Mouse (Mus musculus) midbrain, embryonic 12.5 days (tissue): Measurements from ENCODE around the gene Hbq1a. TPM values are rescaled to one million over a fixed set of nuclear protein-coding genes. Genes with fewer than 3 reads are reported as not detected.
A peak's percentile ranks its signal among the peaks of the same experiment; 100 is the strongest.

Experiments
- ATAC-seq: fragments of 200-750 bp; cut with Nextera tagmentation; 2 replicates; pipeline ENCODE4 v1.8.0; 2017; ENCODE audit warnings: low read depth, moderate TSS enrichment, moderate library complexity; ENCODE audit not compliant: low FRiP score
- H3K27ac ChIP-seq: fragments of 300-500 bp; sonication (generic); replicated peaks from 2 replicates; pipeline ENCODE4 v1.5.1; 2016; ENCODE audit warnings: mild to moderate bottlenecking
- H3K27me3 ChIP-seq: fragments of 300-500 bp; sonication (generic); 2 replicates; pipeline ENCODE4 v1.6.1; 2016; ENCODE audit warnings: mild to moderate bottlenecking
- H3K36me3 ChIP-seq: fragments of 300-500 bp; sonication (generic); 2 replicates; pipeline ENCODE4 v1.6.1; 2016
- H3K4me1 ChIP-seq: fragments of 300-500 bp; sonication (generic); 2 replicates; pipeline ENCODE4 v1.6.1; 2016
- H3K4me2 ChIP-seq: fragments of 300-500 bp; sonication (generic); replicated peaks from 2 replicates; pipeline ENCODE4 v1.6.1; 2016; ENCODE audit warnings: mild to moderate bottlenecking, moderate library complexity
- H3K4me3 ChIP-seq: fragments of 300-500 bp; sonication (generic); 2 replicates; pipeline ENCODE4 v1.5.1; 2016; ENCODE audit warnings: mild to moderate bottlenecking
- H3K9ac ChIP-seq: fragments of 300-500 bp; sonication (generic); replicated peaks from 2 replicates; pipeline ENCODE4 v1.6.1; 2016; ENCODE audit warnings: mild to moderate bottlenecking, moderate library complexity
- H3K9me3 ChIP-seq: fragments of 300-500 bp; sonication (generic); 2 replicates; pipeline ENCODE4 v1.6.1; 2016; ENCODE audit warnings: mild to moderate bottlenecking
- WGBS: fragments of 180-500 bp; shearing (Covaris S2); methylation state at CpG from one replicate; pipeline ENCODE4 v1.1.7; 2016; 5-methylcytosine and 5-hydroxymethylcytosine counted together
- polyA plus RNA-seq: library from polyadenylated mRNA; unstranded; fragments of >200 nt; fragmentation: Nextera tagmentation; extraction: Ambion mirVana; gene quantifications from 2 replicates; pipeline ENCODE4 v1.2.1, GENCODE M21; 2016

Gene Hbq1a
- polyA plus RNA-seq, 1 experiment from 2014 or later = 0.75 TPM

DNA sequence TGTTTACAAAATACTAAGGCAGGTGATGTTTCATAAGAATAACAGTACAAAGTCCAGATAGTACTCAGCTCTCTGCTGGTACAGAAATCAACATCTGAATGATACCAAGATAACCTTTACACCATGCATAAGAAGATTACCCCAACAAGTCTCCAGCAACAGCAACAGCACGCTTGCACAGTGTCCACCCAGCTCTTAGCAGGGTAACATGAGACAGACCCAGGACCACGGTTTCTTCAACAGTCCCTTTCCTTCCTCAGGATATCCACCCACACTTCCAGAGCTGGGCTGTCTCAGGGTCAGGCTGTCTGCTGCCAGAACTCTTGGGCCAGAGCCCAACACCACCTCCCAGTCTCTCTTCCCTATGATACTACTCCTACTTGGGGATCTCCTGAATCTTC is 39.3 kb downstream of the Hbq1a start:
- Histone ChIP-seq H3K36me3 (no peaks in the 10 kb centered on the region), H3K4me3 (no peak overlapping the region), H3K4me1 (no peaks in the 10 kb centered on the region), H3K4me2 (no peak overlapping the region), H3K27ac (no peak overlapping the region), H3K27me3 (no peaks in the 10 kb centered on the region), H3K9me3 (no peaks in the 10 kb centered on the region), H3K9ac (no peak overlapping the region)
- no peak for ATAC-seq
- WGBS = 82% methylated on average over 2 of the region's 2 CpGs

- H3K36me3 ChIP-seq = no peaks in the 10 kb centered on the region
- peak; percentile 54 for ATAC-seq
- H3K27ac ChIP-seq = no peak overlapping the region
- WGBS = 46% methylated on average over 17 of the region's 17 CpGs
- no peaks in the 10 kb centered on the region for H3K4me1 ChIP-seq
- no peak overlapping the region for H3K9ac ChIP-seq
- H3K9me3 ChIP-seq = no peaks in the 10 kb centered on the region
- H3K27me3 ChIP-seq = no peaks in the 10 kb centered on the region
- no peak overlapping the region for H3K4me2 ChIP-seq
- H3K4me3 ChIP-seq = no peak overlapping the region
Observed at GRCm38 (mm10) chr11:32340476-32341473, 40.9 kb downstream of the Hbq1a start.

- H3K4me1 ChIP-seq = peaks cover 7% of the 10 kb centered on the region
- no peaks in the 10 kb centered on the region for H3K36me3 ChIP-seq
- 7% methylated on average over 2 of the region's 2 CpGs for WGBS
- H3K27ac ChIP-seq = no peak overlapping the region
- no peaks in the 10 kb centered on the region for H3K27me3 ChIP-seq
- H3K4me2 ChIP-seq = no peak overlapping the region
- ATAC-seq = no peak
- H3K4me3 ChIP-seq = no peak overlapping the region
- H3K9ac ChIP-seq = no peak overlapping the region
- no peaks in the 10 kb centered on the region for H3K9me3 ChIP-seq
Observed at GRCm38 (mm10) chr11:32342770-32343191, 42.9 kb downstream of the Hbq1a start.

DNA sequence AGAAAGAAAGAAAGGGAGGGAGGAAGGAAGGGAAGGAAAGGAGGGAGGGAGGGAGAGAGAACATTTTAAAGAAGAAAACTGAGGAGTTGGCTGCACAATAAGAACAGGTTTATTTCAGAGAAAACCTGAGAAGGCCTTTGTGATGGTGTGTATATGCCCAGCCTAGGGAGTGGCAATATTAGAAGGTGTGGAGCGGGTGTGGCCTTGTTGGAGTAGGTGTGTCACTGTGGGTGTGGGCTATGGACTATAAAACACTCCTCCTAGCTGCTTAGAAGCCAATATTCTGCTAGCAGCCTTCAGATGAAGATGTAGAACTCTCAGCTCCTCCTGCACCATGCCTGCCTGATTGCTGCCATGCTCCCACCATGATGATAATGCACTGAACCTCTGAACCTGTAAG is 43.5 kb downstream of the Hbq1a start:
- no peaks in the 10 kb centered on the region for H3K27me3 ChIP-seq
- H3K36me3 ChIP-seq = no peaks in the 10 kb centered on the region
- no peak overlapping the region for H3K9ac ChIP-seq
- WGBS = 96% methylated on average over 1 of the region's 1 CpGs
- H3K4me1 ChIP-seq = peaks cover 7% of the 10 kb centered on the region
- no peak overlapping the region for H3K4me2 ChIP-seq
- H3K27ac ChIP-seq = no peak overlapping the region
- ATAC-seq = no peak
- no peaks in the 10 kb centered on the region for H3K9me3 ChIP-seq
- no peak overlapping the region for H3K4me3 ChIP-seq

- H3K9me3 ChIP-seq = no peaks in the 10 kb centered on the region
- peaks cover 27% of the 10 kb centered on the region for H3K4me1 ChIP-seq
- 0 out of 2 replicates have a peak, but pooled peaks cover under 1% of the 10 kb centered on the region for H3K36me3 ChIP-seq
- 73% methylated on average over 6 of the region's 6 CpGs for WGBS
- no peaks in the 10 kb centered on the region for H3K27me3 ChIP-seq
- no peak overlapping the region for H3K27ac ChIP-seq
- no peak overlapping the region for H3K9ac ChIP-seq
- no peak for ATAC-seq
- H3K4me3 ChIP-seq = no peak overlapping the region
- H3K4me2 ChIP-seq = no peak overlapping the region
Observed at GRCm38 (mm10) chr11:32345504-32346297, 45.8 kb downstream of the Hbq1a start.

DNA sequence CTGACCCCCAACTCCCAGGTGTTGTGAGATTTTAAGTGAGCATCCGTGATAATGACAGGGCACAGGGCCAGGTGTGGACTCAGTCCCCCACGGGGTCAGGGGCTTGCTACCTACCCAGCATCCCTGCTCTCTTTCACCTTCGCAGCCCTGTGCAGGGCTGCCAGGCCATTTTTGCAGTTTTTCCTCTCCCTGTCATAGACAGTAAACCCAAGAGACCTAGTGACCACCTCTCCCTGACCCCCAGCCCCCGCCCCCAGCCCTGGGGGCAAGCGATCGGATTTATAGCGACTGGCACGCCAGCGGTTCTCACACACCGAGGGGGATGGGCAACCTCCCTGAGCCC is 47.4 kb downstream of the Hbq1a start:
- Histone ChIP-seq H3K4me3 (peak overlapping the region; percentile 88), H3K36me3 (peaks cover 11% of the 10 kb centered on the region), H3K4me1 (peaks cover 27% of the 10 kb centered on the region), H3K4me2 (peak overlapping the region; percentile 78), H3K27ac (peak overlapping the region; percentile 83), H3K27me3 (no peaks in the 10 kb centered on the region), H3K9me3 (no peaks in the 10 kb centered on the region), H3K9ac (peak overlapping the region; percentile 94)
- 2% methylated on average over 10 of the region's 10 CpGs for WGBS
- ATAC-seq = peak; percentile 57; the same call in 1 of the 2 replicates

- peak within 1 kb of the TSS; percentile 78 for H3K4me2 ChIP-seq
- H3K4me1 ChIP-seq = peaks cover 27% of the 10 kb centered on the region
- H3K9ac ChIP-seq = peak within 1 kb of the TSS; percentile 94
- H3K9me3 ChIP-seq = no peaks in the 10 kb centered on the region
- peak within 1 kb of the TSS; percentile 83 for H3K27ac ChIP-seq
- peak within 1 kb of the TSS; percentile 88 for H3K4me3 ChIP-seq
- no peaks in the 10 kb centered on the region for H3K27me3 ChIP-seq
- peak; percentile 85 for ATAC-seq
- WGBS = under 1% methylated on average over 64 of the region's 86 CpGs
- H3K36me3 ChIP-seq = peaks cover 11% of the 10 kb centered on the region
Observed at GRCm38 (mm10) chr11:32347607-32348432, 48.0 kb downstream of the Hbq1a start, which contains the start of gene Sh3pxd2b. Gene Sh3pxd2b, plus strand, starts transcription at chr11:32347820.

DNA sequence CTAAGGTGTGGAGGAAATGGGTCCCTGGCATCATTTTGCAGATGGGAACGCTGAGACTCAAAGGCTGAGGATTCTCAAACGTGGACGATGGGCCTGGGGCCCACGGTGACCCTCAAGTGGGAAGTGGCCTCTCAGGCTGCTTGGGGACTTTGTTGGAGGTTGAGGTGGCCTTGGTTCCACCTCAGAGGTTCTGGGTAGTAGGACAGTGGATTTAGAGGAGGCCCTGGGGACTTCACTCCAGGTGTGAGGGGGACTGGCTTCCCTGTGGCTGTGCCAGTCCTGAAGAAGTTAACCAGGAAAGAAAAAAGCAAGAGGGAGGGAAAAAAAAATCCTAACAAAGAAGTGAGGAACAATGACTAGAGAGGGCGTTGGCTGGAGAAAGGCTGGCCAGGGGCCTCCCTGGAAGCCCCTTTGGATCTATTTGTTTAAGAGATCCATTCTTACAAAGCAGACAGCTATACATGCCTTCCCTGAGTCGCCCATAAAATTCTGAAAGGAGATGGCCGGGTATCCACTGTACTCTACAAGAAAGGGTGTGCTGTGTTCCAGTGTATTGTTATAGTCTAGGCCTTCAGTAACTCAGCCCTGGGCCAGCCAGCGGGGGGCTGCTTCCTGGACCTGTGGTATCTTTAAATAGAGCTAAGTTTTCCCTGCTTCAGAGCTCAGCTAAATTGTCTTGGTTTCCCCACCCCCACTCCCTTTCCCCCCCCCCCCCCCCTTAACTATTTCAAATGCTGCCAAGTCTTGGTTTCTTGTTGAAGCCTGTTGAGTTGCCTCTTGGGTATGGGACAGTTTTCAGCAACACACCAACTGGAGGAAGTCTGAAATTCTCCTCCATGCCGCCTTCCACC is 48.8 kb downstream of the Hbq1a start:
- 19% methylated on average over 9 of the region's 9 CpGs for WGBS
- no peaks in the 10 kb centered on the region for H3K27me3 ChIP-seq
- H3K4me1 ChIP-seq = peaks cover 27% of the 10 kb centered on the region
- H3K4me2 ChIP-seq = peak overlapping the region; percentile 78
- H3K9ac ChIP-seq = peak overlapping the region; percentile 94
- H3K9me3 ChIP-seq = no peaks in the 10 kb centered on the region
- H3K27ac ChIP-seq = peak overlapping the region; percentile 83
- ATAC-seq = no peak
- H3K36me3 ChIP-seq = peaks cover 17% of the 10 kb centered on the region
- peak overlapping the region; percentile 88 for H3K4me3 ChIP-seq

DNA sequence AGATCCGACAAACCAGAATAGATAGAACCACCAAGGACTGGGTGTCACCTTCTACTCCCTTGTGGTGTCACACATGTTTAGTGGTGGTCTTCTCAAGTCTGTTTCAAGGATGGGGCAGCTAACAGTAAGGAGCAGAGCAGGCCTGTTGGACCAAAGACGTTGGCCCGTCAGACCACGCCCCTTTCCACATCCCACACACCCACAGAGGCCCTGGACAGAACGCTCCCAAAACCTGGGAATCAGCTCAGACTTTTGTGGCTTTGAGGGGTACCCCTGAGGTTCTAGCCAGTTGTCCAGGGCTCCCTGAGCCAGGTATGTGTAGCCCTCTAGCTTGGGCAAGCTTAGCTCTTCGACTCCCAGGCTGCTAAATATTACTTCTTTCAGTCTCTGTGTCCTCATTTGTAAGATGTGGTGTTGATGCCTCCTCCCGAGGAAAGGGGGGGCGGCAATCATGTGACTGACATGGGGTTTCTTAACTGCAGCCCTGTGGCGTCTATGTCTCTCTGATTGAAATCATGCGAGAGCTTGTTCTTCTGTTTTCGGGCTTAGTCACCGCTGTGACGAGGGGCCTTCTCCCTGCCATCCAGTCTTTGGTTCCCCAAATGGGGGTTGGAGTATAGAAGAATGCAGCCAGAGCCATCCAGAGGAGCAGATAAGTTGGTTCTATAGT is 49.5 kb downstream of the Hbq1a start:
- peak overlapping the region; percentile 78 for H3K4me2 ChIP-seq
- H3K4me3 ChIP-seq = peak overlapping the region; percentile 88
- no peaks in the 10 kb centered on the region for H3K9me3 ChIP-seq
- no peak for ATAC-seq
- peak overlapping the region; percentile 94 for H3K9ac ChIP-seq
- H3K27me3 ChIP-seq = no peaks in the 10 kb centered on the region
- H3K27ac ChIP-seq = peak overlapping the region; percentile 40; the same call in 1 of the 2 replicates
- H3K36me3 ChIP-seq = peaks cover 22% of the 10 kb centered on the region
- peaks cover 27% of the 10 kb centered on the region for H3K4me1 ChIP-seq
- WGBS = 73% methylated on average over 13 of the region's 13 CpGs
